Mouse (Mus musculus) stomach, embryonic 14.5 days (tissue): ENCODE results near the gene H2-M10.4. TPM values are rescaled to one million over a fixed set of nuclear protein-coding genes. Genes with fewer than 3 reads are reported as not detected.

Source experiments
- ATAC-seq: fragments of 200-750 bp; cut with Nextera tagmentation; 2 replicates; pipeline ENCODE4 v1.8.0; 2017; ENCODE audit warnings: low read depth, moderate TSS enrichment; ENCODE audit not compliant: insufficient number of reproducible peaks, insufficient read depth, low FRiP score
- H3K27ac ChIP-seq: fragments of 300-500 bp; sonication (generic); 2 replicates; pipeline ENCODE4 v1.5.1; 2014; ENCODE audit warnings: mild to moderate bottlenecking, low read length, moderate library complexity, mixed read lengths
- H3K27me3 ChIP-seq: fragments of 300-500 bp; sonication (generic); 2 replicates; pipeline ENCODE4 v1.6.1; 2014; ENCODE audit warnings: low read length, control low read depth, mixed read lengths; ENCODE audit not compliant: control insufficient read depth, insufficient read depth
- H3K36me3 ChIP-seq: fragments of 300-500 bp; sonication (generic); 2 replicates; pipeline ENCODE4 v1.6.1; 2014; ENCODE audit warnings: mild to moderate bottlenecking, control low read depth, low read length, moderate library complexity, mixed read lengths; ENCODE audit not compliant: control insufficient read depth, insufficient read depth
- H3K4me1 ChIP-seq: fragments of 300-500 bp; sonication (generic); 2 replicates; pipeline ENCODE4 v1.6.1; 2014; ENCODE audit warnings: low read length, control low read depth, mixed read lengths; ENCODE audit not compliant: control insufficient read depth, insufficient read depth
- H3K4me2 ChIP-seq: fragments of 300-500 bp; sonication (generic); replicated peaks from 2 replicates; pipeline ENCODE4 v1.6.1; 2014; ENCODE audit warnings: low read depth, low read length, control low read depth
- H3K4me3 ChIP-seq: fragments of 300-500 bp; sonication (generic); 2 replicates; pipeline ENCODE4 v1.5.1; 2014; ENCODE audit warnings: low read depth, low read length, control low read depth
- H3K9ac ChIP-seq: fragments of 300-500 bp; sonication (generic); replicated peaks from 2 replicates; pipeline ENCODE4 v1.6.1; 2014; ENCODE audit warnings: low read depth, mild to moderate bottlenecking, control low read depth, low read length, moderate library complexity, mixed read lengths
- H3K9me3 ChIP-seq: fragments of 300-500 bp; sonication (generic); 2 replicates; pipeline ENCODE4 v1.6.1; 2016; ENCODE audit warnings: low read depth, low read length, control low read depth; ENCODE audit not compliant: control insufficient read depth
- whole genome bisulfite sequencing: fragments of 180-500 bp; shearing (Covaris S2); extraction: QIAGEN DNeasy Blood & Tissue Kit; methylation state at CpG from one replicate; pipeline ENCODE4 v1.1.7; 2014; 5-methylcytosine and 5-hydroxymethylcytosine counted together
- polyA plus RNA-seq: library from polyadenylated mRNA; unstranded; fragments of >200 nt; fragmentation: Nextera tagmentation; extraction: Ambion mirVana; gene quantifications from 2 replicates; pipeline ENCODE4 v1.2.1, GENCODE M21; 2014

H2-M10.4 gene
- polyA plus RNA-seq, 1 experiment from 2014 or later: not detected

- H3K27ac ChIP-seq: no peak overlapping the region
- H3K36me3 ChIP-seq: no peaks in the 10 kb centered on the region
- H3K9me3 ChIP-seq: no peaks in the 10 kb centered on the region
- no peak overlapping the region for H3K4me2 ChIP-seq
- H3K4me1 ChIP-seq: no peaks in the 10 kb centered on the region
- no peak for ATAC-seq
- no peak overlapping the region for H3K4me3 ChIP-seq
- H3K27me3 ChIP-seq: no peaks in the 10 kb centered on the region
- no peak overlapping the region for H3K9ac ChIP-seq
- WGBS: 39% methylated on average over 2 of the region's 2 CpGs
These were observed 44.7 kb downstream of the H2-M10.4 start for GRCm38 (mm10) chr17:36417416-36417815.

- no peaks in the 10 kb centered on the region for H3K9me3 ChIP-seq
- no peaks in the 10 kb centered on the region for H3K4me1 ChIP-seq
- no peaks in the 10 kb centered on the region for H3K27me3 ChIP-seq
- H3K36me3 ChIP-seq: no peaks in the 10 kb centered on the region
- no peak overlapping the region for H3K4me3 ChIP-seq
- no peak overlapping the region for H3K9ac ChIP-seq
- ATAC-seq: no peak
- H3K4me2 ChIP-seq: no peak overlapping the region
- 60% methylated on average over 1 of the region's 1 CpGs for WGBS
- H3K27ac ChIP-seq: no peak overlapping the region
These were observed 46.7 kb downstream of the H2-M10.4 start for GRCm38 (mm10) chr17:36415407-36415806.

GRCm38 (mm10) chr17:36414361-36414760, 47.8 kb downstream of the H2-M10.4 start:
- Histone ChIP-seq H3K4me3 (no peak overlapping the region), H3K4me1 (no peaks in the 10 kb centered on the region), H3K9ac (no peak overlapping the region), H3K4me2 (no peak overlapping the region), H3K9me3 (no peaks in the 10 kb centered on the region), H3K27ac (no peak overlapping the region), H3K27me3 (no peaks in the 10 kb centered on the region), H3K36me3 (no peaks in the 10 kb centered on the region)
- no peak for ATAC-seq
- WGBS: 79% methylated on average over 1 of the region's 1 CpGs

Other genes with a start within 250 kb of the H2-M10.4 start
- gene Rpp21, start 204.3 kb downstream of the H2-M10.4 start, polyA plus RNA-seq: 133 and 167 TPM in 2 replicates
- gene Trim39, start 190.1 kb downstream of the H2-M10.4 start, polyA plus RNA-seq: 16.3 and 16.4 TPM in 2 replicates
- gene H2-M10.2, start 175.8 kb downstream of the H2-M10.4 start, polyA plus RNA-seq: 0.22 and 0.30 TPM in 2 replicates
- gene H2-M10.1, start 136.2 kb downstream of the H2-M10.4 start, polyA plus RNA-seq: not detected in 2 replicates
- not detected in 2 replicates for gene H2-M10.3, start 93.9 kb downstream of the H2-M10.4 start, polyA plus RNA-seq
- gene H2-M11, start 84.7 kb upstream of the H2-M10.4 start, polyA plus RNA-seq: not detected in 2 replicates
- gene H2-M9, start 180.3 kb upstream of the H2-M10.4 start, polyA plus RNA-seq: 0.23 TPM in 1 of 2 replicates, not detected in the other
- not detected in 2 replicates for gene H2-M1, start 209.9 kb upstream of the H2-M10.4 start, polyA plus RNA-seq